Mouse (Mus musculus): Measurements from ENCODE around the gene Hcn3.

DNA sequence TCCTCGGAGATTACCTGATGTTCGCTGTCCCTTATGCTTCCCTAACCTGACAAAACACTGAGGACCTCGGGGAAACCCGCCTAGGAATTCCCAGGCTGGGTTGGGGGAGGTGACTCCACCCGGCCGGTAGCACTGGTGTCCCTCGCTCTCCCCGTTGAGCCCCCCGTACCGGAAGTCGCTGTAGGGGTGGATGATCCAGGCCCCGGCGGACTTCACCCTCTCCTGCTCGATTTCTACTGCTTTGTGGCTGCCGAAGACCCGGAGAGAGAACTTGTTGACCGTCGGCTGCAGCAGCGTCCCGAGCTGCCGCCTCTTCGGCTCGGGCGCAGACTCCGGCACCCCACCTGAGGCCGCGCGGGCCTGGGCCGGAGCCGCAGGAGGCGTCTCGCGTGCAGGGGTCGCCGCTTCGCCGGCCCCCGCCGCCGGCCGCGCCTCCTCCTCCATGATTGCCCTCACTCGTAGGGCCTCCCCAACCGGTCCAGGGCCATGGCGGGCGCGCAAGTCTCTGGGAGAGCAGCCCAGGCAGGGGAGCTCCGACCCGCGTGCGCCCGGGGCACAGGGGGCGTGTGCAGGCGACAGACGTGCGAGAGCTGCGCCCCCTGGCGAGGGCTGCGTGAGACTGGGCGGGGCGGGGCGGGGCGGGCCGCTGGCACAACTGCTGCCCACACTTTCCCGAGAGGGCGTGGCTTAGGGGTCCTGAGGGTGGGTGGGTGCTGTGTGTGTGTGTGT, at the start of gene Hcn3:
- no peak for TF ChIP-seq MAFK (IDR thresholded peaks at IDR 0.05; ENCODE audit: insufficient read depth, low read depth, low read length)
- no peak; the same call in 1 of the 2 replicates for TF ChIP-seq HCFC1 (IDR thresholded peaks at IDR 0.05; ENCODE audit: borderline replicate concordance, insufficient read depth, low read length)
- no peak for TF ChIP-seq ZNF384 (IDR thresholded peaks at IDR 0.05; ENCODE audit: low read depth, low read length)
